Mouse (Mus musculus): ENCODE measurements around the gene AL607142.1. TPM values are rescaled to one million over a fixed set of nuclear protein-coding genes. Genes with fewer than 3 reads are reported as not detected.

Gene AL607142.1
- total and polyA plus RNA-seq, 3 experiments = not detected

DNA sequence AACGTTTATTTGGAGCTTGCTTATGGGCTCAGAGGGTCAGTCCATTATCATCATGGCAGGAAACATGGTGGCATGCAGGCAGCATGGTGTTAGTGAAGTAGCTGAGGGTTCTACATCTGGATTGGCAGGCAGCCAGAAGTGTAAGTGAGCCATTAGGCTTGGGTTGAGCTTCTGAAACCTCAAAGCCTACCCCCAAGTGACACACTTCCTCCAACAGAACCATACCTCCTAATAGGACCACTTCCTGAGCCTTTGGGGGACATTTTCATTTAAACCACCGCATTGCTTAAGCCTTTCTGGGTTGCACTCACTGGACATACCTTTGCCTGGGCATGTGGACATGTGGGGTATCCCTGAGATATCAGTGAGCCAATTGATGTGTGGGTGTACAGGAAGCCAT lies 23.3 kb upstream of the AL607142.1 start:
- no peak overlapping the region for H3K27ac ChIP-seq (ENCODE audit: control insufficient read depth, low read depth, low read length)
- H3K9ac ChIP-seq (ENCODE audit: control insufficient read depth, low read depth, low read length, poor library complexity, severe bottlenecking) = no peak overlapping the region
- H3K27me3 ChIP-seq (ENCODE audit: control insufficient read depth in 1 of 2, insufficient read depth in 2 of 2, low read length in 2 of 2) = no peaks in the 10 kb centered on the region
- TF ChIP-seq ELF1 (IDR thresholded peaks at IDR 0.05; ENCODE audit: low read depth, low read length) = no peak
- no peak for TF ChIP-seq UBTF (IDR thresholded peaks at IDR 0.05; ENCODE audit: borderline replicate concordance, insufficient read depth, low read depth, low read length)
- no peaks in the 10 kb centered on the region for H3K9me3 ChIP-seq (replicated peaks; ENCODE audit: insufficient read depth, low read length)
- no peak overlapping the region for H3K4me3 ChIP-seq (ENCODE audit: control insufficient read depth in 1 of 2, insufficient read depth in 1 of 2, low read depth in 2 of 2, low read length in 2 of 2)
- no peaks in the 10 kb centered on the region for H3K79me2 ChIP-seq (ENCODE audit: control insufficient read depth, insufficient read depth, low read length, poor library complexity)
- no peak for DNase-seq (ENCODE audit: low read depth, low spot score)
- no peaks in the 10 kb centered on the region for H3K36me3 ChIP-seq (ENCODE audit: control insufficient read depth in 1 of 2, insufficient read depth in 2 of 2, low read length in 2 of 2)
- H3K4me1 ChIP-seq (ENCODE audit: control insufficient read depth in 1 of 2, insufficient read depth in 2 of 2, low read length in 2 of 2) = no peaks in the 10 kb centered on the region

DNA sequence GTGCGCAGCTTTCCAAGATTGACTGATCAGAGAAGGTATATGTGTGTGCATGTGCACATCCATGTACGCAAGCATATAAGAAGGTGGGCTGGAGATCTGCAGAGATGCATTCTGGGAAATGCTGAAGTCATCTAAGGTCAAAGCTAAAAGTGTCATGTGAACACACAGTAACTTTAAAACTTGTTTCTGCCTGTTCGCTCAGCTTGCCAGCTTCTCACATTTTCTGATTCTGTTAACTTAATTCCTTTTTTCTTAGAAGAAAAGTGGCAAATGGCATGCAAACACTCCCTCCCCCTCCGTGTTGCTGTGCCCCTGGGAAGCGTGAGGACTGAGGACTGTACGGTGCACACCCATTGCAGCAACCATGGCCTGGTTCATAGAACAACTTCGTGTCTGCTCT lies 22.3 kb upstream of the AL607142.1 start:
- no peak for DNase-seq (ENCODE audit: low read depth, low spot score)
- Histone ChIP-seq H3K9ac (ENCODE audit: control insufficient read depth, low read depth, low read length, poor library complexity, severe bottlenecking) (no peak overlapping the region), H3K4me3 (ENCODE audit: control insufficient read depth in 1 of 2, insufficient read depth in 1 of 2, low read depth in 2 of 2, low read length in 2 of 2) (no peak overlapping the region), H3K36me3 (ENCODE audit: control insufficient read depth in 1 of 2, insufficient read depth in 2 of 2, low read length in 2 of 2) (no peaks in the 10 kb centered on the region), H3K79me2 (ENCODE audit: control insufficient read depth, insufficient read depth, low read length, poor library complexity) (no peaks in the 10 kb centered on the region), H3K4me1 (ENCODE audit: control insufficient read depth in 1 of 2, insufficient read depth in 2 of 2, low read length in 2 of 2) (no peaks in the 10 kb centered on the region), H3K27me3 (ENCODE audit: control insufficient read depth in 1 of 2, insufficient read depth in 2 of 2, low read length in 2 of 2) (no peaks in the 10 kb centered on the region), H3K27ac (ENCODE audit: control insufficient read depth, low read depth, low read length) (no peak overlapping the region), H3K9me3 (replicated peaks; ENCODE audit: insufficient read depth, low read length) (no peaks in the 10 kb centered on the region)
- TF ChIP-seq E2F4 (IDR thresholded peaks at IDR 0.05; ENCODE audit: borderline replicate concordance, low read depth, low read length) (no peak), ZC3H11A (IDR thresholded peaks at IDR 0.05; ENCODE audit: low read depth, low read length) (no peak), EP300 (IDR thresholded peaks at IDR 0.05; ENCODE audit: low read depth in 1 of 2, low read length in 2 of 2) (no peak), CHD2 (IDR thresholded peaks at IDR 0.05; ENCODE audit: low read length) (no peak), ETS1 (IDR thresholded peaks at IDR 0.05; ENCODE audit: low read depth, low read length) (no peak), TCF12 (IDR thresholded peaks at IDR 0.05; ENCODE audit: low read depth, low read length) (no peak), ZKSCAN1 (IDR thresholded peaks at IDR 0.05; ENCODE audit: low read depth, low read length) (no peak), USF1 (IDR thresholded peaks at IDR 0.05; ENCODE audit: low read depth, low read length) (no peak), GABPA (IDR thresholded peaks at IDR 0.05; ENCODE audit: low read depth, low read length) (no peak), NELFE (IDR thresholded peaks at IDR 0.05; ENCODE audit: low read depth, low read length) (no peak), GATA1 (IDR thresholded peaks at IDR 0.05; ENCODE audit: low read depth, low read length) (no peak), TAL1 (IDR thresholded peaks at IDR 0.05; ENCODE audit: low read length) (no peak)

DNA sequence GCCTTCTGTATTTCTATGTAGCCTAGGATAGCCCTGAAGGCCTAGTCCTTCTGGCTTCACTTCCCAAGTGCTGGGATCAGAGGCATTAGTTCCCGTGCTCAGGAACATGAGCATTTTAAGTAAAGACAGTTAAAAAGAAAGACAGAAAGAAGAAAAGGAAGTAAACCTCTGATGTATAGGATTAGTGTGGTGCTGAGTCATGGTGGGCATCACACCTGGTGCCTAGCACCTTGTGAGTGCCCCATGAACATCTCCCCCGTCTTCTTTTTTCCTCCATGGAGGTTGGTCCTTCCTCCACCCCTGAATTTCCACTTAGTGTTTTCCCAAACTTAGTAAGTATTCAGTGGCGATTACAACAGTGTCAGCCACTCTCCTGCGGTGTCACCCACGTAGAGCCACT lies 20.2 kb upstream of the AL607142.1 start:
- no peak overlapping the region for H3K27ac ChIP-seq (ENCODE audit: control insufficient read depth, low read depth, low read length)
- H3K9me3 ChIP-seq (replicated peaks; ENCODE audit: insufficient read depth, low read length) = no peaks in the 10 kb centered on the region
- no peak overlapping the region for H3K4me3 ChIP-seq (ENCODE audit: control insufficient read depth in 1 of 2, insufficient read depth in 1 of 2, low read depth in 2 of 2, low read length in 2 of 2)
- no peak for DNase-seq (ENCODE audit: low read depth, low spot score)
- no peaks in the 10 kb centered on the region for H3K36me3 ChIP-seq (ENCODE audit: control insufficient read depth in 1 of 2, insufficient read depth in 2 of 2, low read length in 2 of 2)
- no peaks in the 10 kb centered on the region; a peak in 1 of 4 replicates for H3K27me3 ChIP-seq (ENCODE audit: control insufficient read depth in 1 of 2, insufficient read depth in 2 of 2, low read length in 2 of 2)
- H3K9ac ChIP-seq (ENCODE audit: control insufficient read depth, low read depth, low read length, poor library complexity, severe bottlenecking) = no peak overlapping the region
- no peaks in the 10 kb centered on the region for H3K79me2 ChIP-seq (ENCODE audit: control insufficient read depth, insufficient read depth, low read length, poor library complexity)
- H3K4me1 ChIP-seq (ENCODE audit: control insufficient read depth in 1 of 2, insufficient read depth in 2 of 2, low read length in 2 of 2) = no peaks in the 10 kb centered on the region
- TF ChIP-seq ZC3H11A (IDR thresholded peaks at IDR 0.05; ENCODE audit: low read depth, low read length) (no peak), ZMIZ1 (IDR thresholded peaks at IDR 0.05; ENCODE audit: low read depth, low read length) (no peak), POLR2AphosphoS2 (IDR thresholded peaks at IDR 0.05; ENCODE audit: low read length) (no peak), NELFE (IDR thresholded peaks at IDR 0.05; ENCODE audit: low read depth, low read length) (no peak), RAD21 (IDR thresholded peaks at IDR 0.05; ENCODE audit: low read depth, low read length) (no peak), TCF12 (IDR thresholded peaks at IDR 0.05; ENCODE audit: low read depth, low read length) (no peak), EP300 (IDR thresholded peaks at IDR 0.05; ENCODE audit: low read depth in 1 of 2, low read length in 2 of 2) (no peak), TBP (IDR thresholded peaks at IDR 0.05; ENCODE audit: low read depth, low read length) (no peak), MEF2A (IDR thresholded peaks at IDR 0.05; ENCODE audit: extremely low read depth, insufficient replicate concordance, low read depth, low read length, poor library complexity, severe bottlenecking) (no peak), MAX (IDR thresholded peaks at IDR 0.05; ENCODE audit: low read length) (no peak), MXI1 (IDR thresholded peaks at IDR 0.05; ENCODE audit: low read depth, low read length) (no peak), HCFC1 (IDR thresholded peaks at IDR 0.05; ENCODE audit: low read depth, low read length) (no peak), TAL1 (IDR thresholded peaks at IDR 0.05; ENCODE audit: low read length) (no peak), POLR2A (IDR thresholded peaks at IDR 0.05; ENCODE audit: control insufficient read depth in 1 of 2, insufficient read depth in 1 of 2, low read depth in 1 of 2, low read length in 2 of 2, poor library complexity in 1 of 2) (no peak), USF1 (IDR thresholded peaks at IDR 0.05; ENCODE audit: low read depth, low read length) (no peak), SIN3A (IDR thresholded peaks at IDR 0.05; ENCODE audit: low read length) (no peak), NRF1 (IDR thresholded peaks at IDR 0.05; ENCODE audit: insufficient read depth, low read depth, low read length, poor library complexity, severe bottlenecking) (no peak), MYB (IDR thresholded peaks at IDR 0.05; ENCODE audit: low read depth, low read length) (no peak), ETS1 (IDR thresholded peaks at IDR 0.05; ENCODE audit: low read depth, low read length) (no peak)

Data from MEL (cell line).